Mouse (Mus musculus) forebrain, embryonic 12.5 days (tissue): ENCODE data around the gene Sash3. TPM values are rescaled to one million over a fixed set of nuclear protein-coding genes. Genes with fewer than 3 reads are reported as not detected.

Experiments
- ATAC-seq: fragments of 200-750 bp; cut with Nextera tagmentation; 2 replicates; pipeline ENCODE4 v1.8.0; 2017; ENCODE audit warnings: moderate TSS enrichment; ENCODE audit not compliant: low FRiP score
- H3K27ac ChIP-seq: fragments of 300-500 bp; sonication (generic); 2 replicates; pipeline ENCODE4 v1.5.1; 2016; ENCODE audit warnings: mild to moderate bottlenecking
- H3K27me3 ChIP-seq: fragments of 300-500 bp; sonication (generic); 2 replicates; pipeline ENCODE4 v1.6.1; 2016; ENCODE audit warnings: mild to moderate bottlenecking
- H3K36me3 ChIP-seq: fragments of 300-500 bp; sonication (generic); replicated peaks from 2 replicates; pipeline ENCODE4 v1.6.1; 2016; ENCODE audit warnings: mild to moderate bottlenecking
- H3K4me1 ChIP-seq: fragments of 300-500 bp; sonication (generic); 2 replicates; pipeline ENCODE4 v1.6.1; 2016
- H3K4me2 ChIP-seq: fragments of 300-500 bp; sonication (generic); 2 replicates; pipeline ENCODE4 v1.6.1; 2016; ENCODE audit warnings: mild to moderate bottlenecking, moderate library complexity
- H3K4me3 ChIP-seq: fragments of 300-500 bp; sonication (generic); replicated peaks from 2 replicates; pipeline ENCODE4 v1.5.1; 2016; ENCODE audit warnings: mild to moderate bottlenecking
- H3K9ac ChIP-seq: fragments of 300-500 bp; sonication (generic); 2 replicates; pipeline ENCODE4 v1.6.1; 2016; ENCODE audit warnings: mild to moderate bottlenecking
- H3K9me3 ChIP-seq: fragments of 300-500 bp; sonication (generic); 2 replicates; pipeline ENCODE4 v1.6.1; 2016
- WGBS: fragments of 180-500 bp; shearing (Covaris S2); methylation state at CpG from one replicate; pipeline ENCODE4 v1.1.7; 2016; 5-methylcytosine and 5-hydroxymethylcytosine counted together
- polyA plus RNA-seq: library from polyadenylated mRNA; unstranded; fragments of >200 nt; fragmentation: Nextera tagmentation; extraction: Ambion mirVana; gene quantifications from 2 replicates; pipeline ENCODE4 v1.2.1, GENCODE M21; 2016

Sash3 gene
- polyA plus RNA-seq, 1 experiment from 2014 or later: 0.77 TPM

- Histone ChIP-seq H3K4me2 (no peak overlapping the region), H3K27ac (no peak overlapping the region), H3K36me3 (no peaks in the 10 kb centered on the region), H3K9me3 (no peaks in the 10 kb centered on the region), H3K9ac (no peak overlapping the region), H3K4me3 (no peak overlapping the region), H3K27me3 (no peaks in the 10 kb centered on the region), H3K4me1 (no peaks in the 10 kb centered on the region)
- 46% methylated on average over 6 of the region's 6 CpGs for WGBS
- no peak for ATAC-seq
Observed at GRCm38 (mm10) chrX:48126903-48127476, 19.2 kb upstream of the Sash3 start.

GRCm38 (mm10) chrX:48127502-48128218, 18.6 kb upstream of the Sash3 start:
- Histone ChIP-seq H3K4me1 (no peaks in the 10 kb centered on the region), H3K9me3 (no peaks in the 10 kb centered on the region), H3K4me2 (no peak overlapping the region), H3K4me3 (no peak overlapping the region), H3K9ac (no peak overlapping the region), H3K27ac (no peak overlapping the region), H3K36me3 (no peaks in the 10 kb centered on the region), H3K27me3 (no peaks in the 10 kb centered on the region)
- 73% methylated on average over 6 of the region's 6 CpGs for WGBS
- ATAC-seq: no peak

GRCm38 (mm10) chrX:48129167-48129566, 17.1 kb upstream of the Sash3 start:
- Histone ChIP-seq H3K27ac (no peak overlapping the region), H3K4me3 (no peak overlapping the region), H3K36me3 (no peaks in the 10 kb centered on the region), H3K4me2 (no peak overlapping the region), H3K27me3 (no peaks in the 10 kb centered on the region), H3K9ac (no peak overlapping the region), H3K4me1 (no peaks in the 10 kb centered on the region), H3K9me3 (no peaks in the 10 kb centered on the region)
- ATAC-seq: no peak
- WGBS: 100% methylated on average over 1 of the region's 1 CpGs

- no peak overlapping the region for H3K27ac ChIP-seq
- H3K4me2 ChIP-seq: no peak overlapping the region
- 89% methylated on average over 4 of the region's 4 CpGs for WGBS
- ATAC-seq: no peak
- H3K4me1 ChIP-seq: peaks cover 14% of the 10 kb centered on the region
- H3K9ac ChIP-seq: no peak overlapping the region
- no peaks in the 10 kb centered on the region for H3K36me3 ChIP-seq
- H3K4me3 ChIP-seq: no peak overlapping the region
- H3K27me3 ChIP-seq: no peaks in the 10 kb centered on the region
- no peaks in the 10 kb centered on the region for H3K9me3 ChIP-seq
Observed at GRCm38 (mm10) chrX:48136935-48137334, 9.3 kb upstream of the Sash3 start.

- H3K4me2 ChIP-seq: no peak overlapping the region
- H3K27me3 ChIP-seq: no peaks in the 10 kb centered on the region
- no peak overlapping the region for H3K4me3 ChIP-seq
- no peak for ATAC-seq
- no peak overlapping the region for H3K9ac ChIP-seq
- no peaks in the 10 kb centered on the region for H3K36me3 ChIP-seq
- no peaks in the 10 kb centered on the region for H3K9me3 ChIP-seq
- 61% methylated on average over 6 of the region's 6 CpGs for WGBS
- H3K27ac ChIP-seq: no peak overlapping the region
- peaks cover 14% of the 10 kb centered on the region for H3K4me1 ChIP-seq
Observed at GRCm38 (mm10) chrX:48138011-48138410, 8.2 kb upstream of the Sash3 start.

- Histone ChIP-seq H3K4me3 (no peak overlapping the region), H3K4me1 (peaks cover 14% of the 10 kb centered on the region), H3K27me3 (no peaks in the 10 kb centered on the region), H3K9ac (no peak overlapping the region), H3K27ac (0 out of 2 replicates have a peak overlapping the region, but pooled peaks have one; percentile 19), H3K9me3 (no peaks in the 10 kb centered on the region), H3K36me3 (no peaks in the 10 kb centered on the region), H3K4me2 (0 out of 2 replicates have a peak overlapping the region, but pooled peaks have one; percentile 19)
- 52% methylated on average over 7 of the region's 7 CpGs for WGBS
- ATAC-seq: peak; percentile 53; the same call in 1 of the 2 replicates
Observed at GRCm38 (mm10) chrX:48138539-48139275, 7.5 kb upstream of the Sash3 start.

- H3K4me3 ChIP-seq: no peak overlapping the region
- H3K4me2 ChIP-seq: peak overlapping the region; percentile 19; the same call in 1 of the 2 replicates
- peak; percentile 61; the same call in 1 of the 2 replicates for ATAC-seq
- no peak overlapping the region for H3K9ac ChIP-seq
- peaks cover 14% of the 10 kb centered on the region for H3K4me1 ChIP-seq
- no peaks in the 10 kb centered on the region for H3K9me3 ChIP-seq
- no peaks in the 10 kb centered on the region for H3K36me3 ChIP-seq
- 29% methylated on average over 14 of the region's 14 CpGs for WGBS
- H3K27ac ChIP-seq: 0 out of 2 replicates have a peak overlapping the region, but pooled peaks have one; percentile 19
- H3K27me3 ChIP-seq: no peaks in the 10 kb centered on the region
Observed at GRCm38 (mm10) chrX:48139368-48140285, 6.6 kb upstream of the Sash3 start.

- H3K4me1 ChIP-seq: peaks cover 14% of the 10 kb centered on the region
- no peak overlapping the region for H3K9ac ChIP-seq
- no peak for ATAC-seq
Observed at GRCm38 (mm10) chrX:48140286-48140877, 5.9 kb upstream of the Sash3 start.

GRCm38 (mm10) chrX:48141481-48141880, 4.8 kb upstream of the Sash3 start:
- Histone ChIP-seq H3K27me3 (no peaks in the 10 kb centered on the region), H3K36me3 (no peaks in the 10 kb centered on the region), H3K9ac (no peak overlapping the region), H3K4me2 (no peak overlapping the region), H3K9me3 (no peaks in the 10 kb centered on the region), H3K4me3 (no peak overlapping the region), H3K4me1 (peaks cover 14% of the 10 kb centered on the region), H3K27ac (no peak overlapping the region)
- ATAC-seq: no peak
- 78% methylated on average over 6 of the region's 6 CpGs for WGBS

More at GRCm38 (mm10) chrX:48140286-48140877, 5.9 kb upstream of the Sash3 start:
- Histone ChIP-seq H3K36me3 (no peaks in the 10 kb centered on the region), H3K4me2 (no peak overlapping the region), H3K27ac (no peak overlapping the region), H3K9me3 (no peaks in the 10 kb centered on the region), H3K4me3 (no peak overlapping the region), H3K27me3 (no peaks in the 10 kb centered on the region)
- WGBS: 63% methylated on average over 3 of the region's 3 CpGs

- no peaks in the 10 kb centered on the region for H3K9me3 ChIP-seq
- no peak for ATAC-seq
- 64% methylated on average over 23 of the region's 26 CpGs for WGBS
- no peak overlapping the region for H3K9ac ChIP-seq
- H3K4me2 ChIP-seq: peak overlapping the region; percentile 1; the same call in 1 of the 2 replicates
- H3K4me3 ChIP-seq: no peak overlapping the region
- H3K27me3 ChIP-seq: no peaks in the 10 kb centered on the region
- H3K36me3 ChIP-seq: no peaks in the 10 kb centered on the region
- no peak overlapping the region for H3K27ac ChIP-seq
- peaks cover 11% of the 10 kb centered on the region for H3K4me1 ChIP-seq
Observed at GRCm38 (mm10) chrX:48143415-48144335, 2.6 kb upstream of the Sash3 start.

- Histone ChIP-seq H3K4me2 (no peak overlapping the region), H3K36me3 (no peaks in the 10 kb centered on the region), H3K27ac (no peak overlapping the region), H3K4me3 (no peak overlapping the region), H3K27me3 (no peaks in the 10 kb centered on the region), H3K9ac (no peak overlapping the region), H3K4me1 (no peaks in the 10 kb centered on the region), H3K9me3 (no peaks in the 10 kb centered on the region)
- WGBS: 75% methylated on average over 2 of the region's 2 CpGs
- ATAC-seq: no peak
Observed at GRCm38 (mm10) chrX:48147226-48147625, 990 bp downstream of the Sash3 start.
